Mouse (Mus musculus) embryo, embryonic 10 days (tissue): ENCODE measurements around the gene Podn.
"Not testable (repeated sequence)": the region's sequence is repeated elsewhere in the genome, so short reads cannot be mapped to it uniquely, and the experiment has no call there.

Experiments
- DNase-seq: peaks from one replicate; pipeline ENCODE4 v3.0.0-alpha.2; 2015; ENCODE audit warnings: low spot score

Podn gene

DNA sequence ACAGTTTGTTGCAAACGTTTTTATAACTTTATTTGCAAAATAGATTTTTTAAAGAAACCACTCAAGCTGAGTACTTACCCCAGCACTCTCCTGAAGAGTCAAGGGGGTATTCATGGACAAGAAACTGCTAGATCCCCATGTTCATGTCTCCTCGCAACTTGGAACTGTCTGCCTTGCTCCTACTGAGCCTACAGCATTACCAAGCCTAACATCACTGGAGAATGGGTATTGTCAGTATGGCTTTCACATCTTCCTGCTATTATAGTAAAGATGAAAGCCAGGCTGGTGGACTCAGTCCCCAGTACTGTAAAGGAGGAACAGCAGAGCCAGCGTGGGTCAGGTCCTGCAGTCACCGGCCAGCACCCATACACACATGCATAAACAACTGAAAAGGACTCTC lies at the start of gene Podn:
TSS of gene Podn (minus strand) at position 101 of the 400 bp plus-strand sequence.
- no peak for DNase-seq

DNA sequence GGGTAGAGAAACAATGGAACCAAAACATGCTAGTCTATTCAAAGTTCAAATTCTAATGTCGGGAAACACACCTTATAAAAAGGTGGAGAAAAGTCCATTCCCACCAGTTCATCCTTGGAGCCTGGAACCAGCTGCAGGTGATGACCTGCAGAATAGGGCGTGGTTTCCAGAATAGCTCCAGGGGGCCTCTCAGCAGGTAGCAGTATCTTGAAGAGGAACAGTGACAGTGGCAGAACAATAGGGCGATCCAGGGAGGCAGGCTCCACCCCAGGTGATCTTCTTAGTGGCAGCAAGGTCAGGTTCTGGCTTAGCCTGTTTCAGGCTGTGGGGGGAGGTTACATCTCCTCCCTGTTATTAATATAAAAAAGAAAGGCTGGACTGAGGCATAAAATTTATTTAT lies 49.3 kb upstream of the Podn start:
- not testable (repeated sequence) for DNase-seq

DNA sequence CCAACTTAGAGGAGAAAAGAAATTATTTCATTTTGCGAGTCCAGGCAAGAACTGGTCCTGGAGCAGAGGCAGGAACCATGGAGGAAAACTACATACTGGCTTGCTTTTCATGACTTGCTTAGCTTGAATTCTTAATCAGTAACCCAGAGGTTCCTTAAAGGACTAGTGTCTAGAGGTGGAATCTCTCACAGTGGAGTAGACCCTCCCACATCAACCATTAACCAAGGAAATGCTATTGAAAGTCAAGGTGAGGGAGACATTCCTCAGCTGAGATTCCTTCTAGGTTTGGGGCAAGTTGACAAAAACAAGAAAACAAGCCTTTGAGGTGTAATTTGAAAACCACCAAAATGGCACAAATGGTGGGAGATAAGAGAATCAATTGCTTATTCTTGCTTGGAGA lies 48.6 kb upstream of the Podn start, which contains the start of gene Scp2:
TSS of gene Scp2 (minus strand) at position 119 of the 400 bp plus-strand sequence.
- no peak for DNase-seq

DNA sequence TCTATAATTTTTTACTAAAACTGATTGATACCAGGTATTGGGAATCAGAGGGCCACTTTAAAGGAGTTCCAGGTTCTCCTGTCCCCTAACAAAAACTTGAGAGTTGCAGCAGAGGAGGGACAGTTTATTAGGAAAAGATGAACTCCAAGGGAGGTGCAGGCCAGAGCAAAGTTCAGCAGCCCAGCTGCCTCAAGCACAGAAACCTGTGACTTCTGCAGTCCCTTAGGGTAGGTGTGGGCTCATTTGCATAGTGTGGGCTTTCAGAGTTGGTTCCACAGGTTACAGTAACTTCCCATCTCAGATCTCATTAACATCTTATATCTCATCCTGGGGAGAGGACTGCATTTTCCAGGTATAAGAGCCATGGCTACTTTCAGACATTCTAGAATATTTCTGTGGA lies 47.5 kb upstream of the Podn start:
- no peak for DNase-seq

DNA sequence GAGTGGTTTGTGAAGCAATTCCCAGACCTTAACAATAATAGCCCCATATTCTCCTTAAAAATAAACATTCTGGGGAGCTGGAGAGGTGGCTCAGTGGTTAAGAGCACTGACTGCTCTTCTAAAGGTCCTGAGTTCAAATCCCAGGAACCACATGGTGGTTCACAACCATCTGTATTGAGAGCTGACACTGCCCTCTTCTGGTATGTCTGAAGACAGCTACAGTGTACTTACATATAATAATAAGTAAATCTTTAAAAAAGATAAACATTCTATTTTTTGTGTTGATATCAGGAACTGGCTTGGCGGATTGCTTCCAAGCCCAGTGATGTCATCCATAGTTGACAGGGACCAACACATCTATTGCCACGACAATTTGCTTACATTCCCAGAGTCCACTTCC lies 46.9 kb upstream of the Podn start:
- not testable (repeated sequence) for DNase-seq

DNA sequence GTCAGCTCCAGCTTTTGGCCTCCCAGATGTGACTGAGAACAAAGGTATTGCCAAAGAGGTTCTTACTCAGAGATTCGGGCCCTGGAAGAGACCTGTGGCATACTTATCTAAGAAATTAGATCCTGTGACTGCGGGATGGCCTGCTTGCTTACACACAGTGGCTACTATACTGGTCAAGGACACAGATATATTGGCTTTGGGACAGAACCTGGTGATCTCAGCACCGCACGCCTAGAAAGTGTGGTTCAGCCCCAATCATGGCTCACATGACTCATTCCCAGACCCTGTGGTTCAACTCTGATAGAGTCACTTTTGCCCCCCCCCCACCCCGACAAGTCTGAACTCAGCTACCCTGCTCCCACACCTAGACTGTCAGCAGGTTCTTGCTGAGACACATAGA lies 40.7 kb upstream of the Podn start:
- DNase-seq = no peak

DNA sequence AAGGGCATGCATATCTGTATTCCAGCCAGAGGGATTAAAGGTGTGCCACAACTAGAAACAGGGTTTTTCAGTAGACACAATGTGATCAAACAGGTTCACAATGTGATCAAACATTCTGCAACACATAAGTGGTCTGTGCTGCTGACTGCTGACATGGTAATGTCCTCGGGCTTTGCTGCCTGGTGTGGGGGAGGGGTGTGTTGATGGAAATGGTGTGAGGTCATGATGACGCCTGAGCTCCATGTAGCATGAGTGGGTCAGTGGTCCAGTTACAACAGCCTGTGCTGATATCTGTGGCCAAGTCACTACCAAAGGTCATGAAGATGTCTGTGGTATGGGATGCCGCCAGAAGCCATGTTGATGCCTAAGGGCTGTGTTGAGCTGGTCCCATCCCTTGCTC lies 34.2 kb upstream of the Podn start:
- no peak for DNase-seq

DNA sequence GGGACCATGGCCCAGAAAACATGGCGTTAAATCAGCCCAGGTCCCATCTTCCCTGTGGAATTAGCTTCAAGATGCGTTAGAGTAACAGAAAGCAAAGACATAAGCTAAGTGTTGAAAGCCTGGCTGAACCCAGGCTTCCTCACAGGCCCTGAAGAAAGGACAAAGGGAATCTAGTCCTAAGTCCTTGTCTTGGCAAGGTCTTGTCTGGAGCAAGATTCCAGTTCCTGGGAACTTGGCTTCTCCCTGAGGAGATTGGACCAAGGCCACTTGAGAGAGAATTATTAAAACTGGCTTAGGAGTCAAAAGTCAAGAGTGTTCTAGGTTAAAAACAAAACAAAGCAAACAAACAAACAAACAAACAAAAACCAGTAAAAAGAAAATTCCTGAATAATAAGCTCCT lies 32.1 kb upstream of the Podn start:
- no peak for DNase-seq

DNA sequence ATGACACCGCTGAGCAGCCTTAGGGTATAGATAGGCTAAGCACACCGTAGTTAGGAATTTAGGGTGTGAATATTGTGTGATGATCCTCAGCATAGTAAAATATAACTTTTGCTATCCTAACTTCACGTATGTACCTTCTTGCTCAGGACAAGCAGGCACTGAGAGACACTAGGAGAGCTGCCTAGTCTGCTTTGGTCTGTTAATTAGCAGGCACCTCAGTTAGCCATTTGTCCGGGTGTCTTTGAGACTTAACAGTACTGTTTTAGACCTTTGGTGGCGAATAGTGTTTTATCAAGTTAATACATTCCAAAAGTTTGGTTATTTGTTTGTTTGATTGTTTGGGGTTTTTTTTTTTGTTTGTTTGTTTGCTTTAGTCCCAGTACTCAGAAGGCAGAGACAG lies 31.3 kb upstream of the Podn start:
- DNase-seq = no peak

DNA sequence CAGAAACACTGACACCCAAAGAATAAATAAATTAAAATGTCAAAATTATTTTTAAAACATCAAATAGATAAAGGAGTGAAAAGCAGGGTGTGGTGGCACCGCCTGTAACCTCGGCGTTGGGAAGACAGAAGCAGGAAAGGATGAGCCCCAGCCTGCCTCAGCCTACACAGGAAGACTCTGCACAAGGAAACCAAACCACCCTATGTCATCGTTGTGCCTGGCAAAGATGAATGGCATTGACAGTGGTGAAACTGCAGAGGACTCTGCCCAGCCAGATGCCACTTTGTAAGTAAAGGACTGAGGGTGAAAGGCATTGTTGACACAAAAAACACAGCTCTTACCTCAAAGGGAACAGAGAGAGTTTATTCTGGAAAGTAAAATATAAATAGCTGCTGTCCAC lies 30.0 kb upstream of the Podn start:
- no peak for DNase-seq

DNA sequence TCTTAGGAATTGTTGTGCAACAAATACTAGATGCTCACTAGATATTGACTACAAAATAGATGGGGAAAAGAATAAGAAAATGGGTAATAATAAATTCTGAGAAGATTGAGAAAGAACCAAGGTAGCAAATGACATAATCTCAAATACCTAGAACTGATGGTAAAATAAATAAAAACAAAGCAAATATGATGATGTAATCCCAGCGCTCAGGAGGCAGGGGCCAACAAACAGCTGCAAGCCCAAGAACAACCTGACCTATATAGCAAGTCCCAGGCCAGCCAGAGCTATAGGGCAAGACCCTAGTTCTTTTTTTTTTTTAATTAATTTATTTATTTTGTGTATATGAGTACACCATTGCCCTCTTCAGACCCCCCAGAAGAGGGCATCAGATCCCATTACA lies 27.9 kb upstream of the Podn start:
- DNase-seq = no peak

DNA sequence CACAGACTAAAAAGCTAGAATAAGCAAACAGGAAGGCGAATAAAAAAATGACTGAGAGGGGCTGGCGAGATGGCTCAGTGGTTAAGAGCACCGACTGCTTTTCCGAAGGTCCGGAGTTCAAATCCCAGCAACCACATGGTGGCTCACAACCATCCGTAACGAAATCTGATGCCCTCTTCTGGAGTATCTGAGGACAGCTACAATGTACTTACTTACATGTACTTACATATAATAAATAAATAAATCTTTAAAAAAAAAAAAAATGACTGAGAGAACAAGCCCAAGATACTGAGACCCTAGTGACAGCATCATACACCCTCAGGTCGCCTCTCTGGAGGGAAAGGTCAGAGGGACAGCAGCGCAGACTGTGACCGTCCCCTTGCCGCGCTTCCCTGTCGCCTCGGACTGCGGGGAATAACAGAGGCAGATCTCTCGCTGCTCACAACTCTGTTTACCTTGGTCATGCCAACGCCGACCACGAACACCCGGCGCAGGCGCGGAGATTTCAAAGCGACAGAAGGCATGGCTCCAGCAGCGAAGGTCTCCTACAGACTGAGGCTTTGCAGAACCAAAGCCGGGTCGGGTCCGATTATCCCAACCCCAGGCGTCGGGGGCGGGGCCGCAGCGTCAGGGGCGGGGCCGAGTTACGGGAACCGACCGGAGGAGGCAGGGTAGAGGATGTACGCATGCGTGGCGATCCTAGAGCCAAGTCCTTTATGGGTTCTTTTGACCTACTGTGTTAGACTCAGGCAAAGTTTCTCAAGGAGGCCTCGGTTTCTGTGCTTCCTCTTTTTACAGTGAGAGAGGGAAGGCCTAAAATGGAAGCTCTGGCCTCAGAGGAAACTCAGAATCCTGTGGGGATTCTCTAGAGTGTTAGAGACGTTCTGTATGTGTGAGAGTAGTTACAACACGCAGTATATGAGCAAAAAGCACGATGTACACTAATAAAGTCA lies 22.0 kb upstream of the Podn start:
- DNase-seq = peak; percentile 94

DNA sequence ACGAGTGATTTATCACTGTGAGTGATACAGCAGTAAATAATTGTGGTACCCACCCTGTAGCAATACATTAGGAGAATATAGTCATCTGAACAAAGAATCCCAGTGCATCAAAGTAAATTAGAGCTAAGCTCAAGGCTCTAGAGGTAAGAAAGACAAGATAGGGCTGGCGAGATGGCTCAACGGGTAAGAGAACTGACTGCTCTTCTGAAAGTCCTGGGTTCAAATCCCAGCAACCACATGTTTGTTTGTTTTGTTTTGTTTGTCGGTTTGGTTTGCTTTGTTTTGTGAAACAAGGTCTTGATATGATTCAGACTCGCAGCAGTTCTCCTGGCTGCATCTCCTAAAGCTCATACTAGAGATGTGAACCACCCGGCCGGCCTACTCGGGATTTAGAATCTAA lies 21.2 kb upstream of the Podn start:
- no peak for DNase-seq

DNA sequence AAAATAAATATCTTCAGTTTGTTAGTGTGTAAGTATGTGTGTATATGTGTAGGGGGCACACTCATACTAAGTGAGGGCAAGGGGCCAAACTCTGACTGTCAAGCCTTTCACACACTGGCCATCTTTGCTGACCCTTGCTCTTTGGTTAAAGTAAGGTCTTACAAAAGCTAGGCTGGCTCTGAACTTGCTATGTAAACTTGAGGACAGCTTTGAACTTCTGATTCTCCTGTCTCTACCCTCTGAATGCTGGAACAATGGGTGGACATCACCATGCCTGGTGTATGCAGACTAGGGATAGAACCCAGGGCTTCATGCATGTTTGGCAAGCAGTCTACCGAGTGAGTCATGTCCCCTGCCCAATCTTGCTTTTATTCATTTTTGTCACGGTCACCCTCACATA lies 20.2 kb upstream of the Podn start:
- DNase-seq = no peak

DNA sequence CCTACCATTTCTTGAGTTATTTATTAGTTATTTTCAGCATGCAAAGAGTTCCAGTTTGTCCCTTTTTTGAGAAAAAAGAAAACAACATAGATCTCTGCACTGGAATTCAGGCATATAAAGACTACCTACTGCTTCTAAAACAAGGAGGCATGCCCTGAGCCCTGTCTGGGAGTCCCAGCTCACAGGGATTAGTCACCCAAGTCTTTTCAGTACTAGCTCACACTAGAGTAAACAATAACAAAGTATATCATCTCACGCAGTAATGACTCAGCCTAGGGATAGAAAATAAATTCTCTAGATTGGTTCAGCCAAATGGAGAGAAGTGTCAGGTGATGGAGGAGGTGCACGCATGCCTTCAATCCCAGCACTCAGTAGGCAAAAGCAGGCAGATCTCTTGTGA lies 14.5 kb upstream of the Podn start:
- DNase-seq = no peak

DNA sequence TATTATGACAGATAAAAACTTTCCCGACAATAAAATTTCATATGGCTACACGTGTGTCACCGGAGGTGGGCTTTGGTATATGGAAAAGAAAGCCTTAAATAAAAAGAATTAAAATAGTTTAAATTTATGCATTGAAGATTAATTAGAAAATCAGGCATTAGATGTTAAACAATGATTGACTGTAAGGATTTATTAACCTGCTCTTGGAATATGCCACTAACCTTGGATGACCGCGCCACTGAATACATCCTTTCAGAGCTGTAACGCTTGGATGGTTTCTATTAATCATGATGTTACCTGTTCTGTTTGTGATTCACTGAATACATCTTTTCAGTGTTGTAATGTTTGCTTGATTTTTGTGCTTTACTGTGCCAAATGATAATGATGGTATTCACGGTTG lies 13.5 kb upstream of the Podn start:
- DNase-seq = no peak

DNA sequence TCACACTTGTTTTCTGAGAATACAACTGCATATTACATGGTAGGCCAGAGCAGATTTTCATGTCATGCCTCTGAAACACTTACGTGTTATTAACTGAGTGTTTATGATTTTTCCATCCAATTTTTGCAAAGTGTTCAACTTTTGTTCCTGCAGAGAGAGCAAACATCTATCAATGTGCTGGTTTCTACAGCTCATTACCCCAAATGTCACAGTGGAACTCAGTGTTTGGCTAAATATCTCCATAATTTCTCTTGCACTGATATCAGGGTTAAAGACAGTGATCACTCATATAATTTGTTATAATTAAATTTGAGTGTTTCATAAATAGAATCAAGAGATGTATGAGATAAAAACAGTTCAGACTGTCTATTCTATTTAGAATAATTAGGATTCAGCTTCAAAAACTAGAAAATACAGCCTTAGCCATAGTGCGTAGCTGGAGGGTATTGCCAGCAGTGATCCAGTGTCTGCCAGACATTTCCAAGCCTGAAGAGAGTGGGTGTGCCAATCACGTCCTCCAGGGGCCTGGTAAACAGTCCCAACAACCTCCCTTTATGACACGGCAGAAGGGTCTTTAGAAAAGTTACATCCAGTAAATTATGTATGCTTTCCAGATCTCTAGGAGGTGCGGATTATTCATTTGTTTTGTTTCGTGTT lies 3.4 kb downstream of the Podn start:
- no peak for DNase-seq

DNA sequence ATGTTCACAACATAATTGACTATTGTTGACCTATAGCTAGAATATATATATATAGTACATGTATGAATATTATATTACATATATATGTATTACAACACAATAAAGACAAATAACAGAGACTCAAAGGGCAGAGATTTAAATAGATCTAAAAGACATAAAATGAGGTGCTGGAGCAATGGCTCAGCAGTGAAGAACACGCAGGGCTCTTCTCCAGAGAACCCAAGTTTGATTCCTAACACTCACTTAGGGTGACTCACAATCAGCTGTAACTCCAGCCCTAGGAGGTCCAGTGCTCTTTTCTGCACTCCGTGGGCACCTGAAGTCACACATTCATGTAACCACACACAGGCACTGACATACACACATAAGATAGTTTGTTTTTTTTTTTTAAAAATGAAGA lies 12.3 kb downstream of the Podn start:
- DNase-seq = no peak

DNA sequence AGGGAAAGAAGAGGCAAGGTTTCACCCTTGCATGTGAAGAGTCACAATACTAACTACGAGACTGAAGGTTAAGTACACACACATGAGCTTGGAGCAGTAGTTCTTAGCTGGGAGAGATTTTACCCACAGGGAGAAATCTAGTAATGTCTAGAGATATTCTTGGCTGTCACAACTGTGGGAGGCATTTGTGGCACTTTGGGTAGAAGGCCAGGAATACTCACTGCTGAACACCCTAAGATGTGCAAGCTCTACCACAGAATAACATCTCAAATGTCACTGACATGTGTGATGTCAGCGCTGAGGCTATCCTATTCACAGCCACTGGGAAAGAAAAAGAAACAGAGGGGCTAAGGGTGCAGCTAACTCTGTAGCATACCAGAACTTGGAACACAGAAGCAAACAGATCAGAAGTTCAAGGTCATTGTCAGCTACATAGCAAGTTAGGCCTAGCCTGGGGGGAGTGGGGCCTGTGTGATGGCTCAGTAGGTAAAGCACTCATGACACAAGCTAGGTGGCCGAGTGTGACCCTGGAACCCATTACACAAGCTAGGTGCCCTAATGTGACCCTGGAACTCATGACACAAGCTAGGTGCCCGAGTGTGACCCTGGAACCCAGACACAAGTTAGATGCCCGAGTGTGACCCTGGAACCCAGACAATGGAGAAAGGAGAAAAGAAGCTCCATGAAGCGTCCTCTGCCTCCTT lies 13.1 kb downstream of the Podn start:
- no peak for DNase-seq

DNA sequence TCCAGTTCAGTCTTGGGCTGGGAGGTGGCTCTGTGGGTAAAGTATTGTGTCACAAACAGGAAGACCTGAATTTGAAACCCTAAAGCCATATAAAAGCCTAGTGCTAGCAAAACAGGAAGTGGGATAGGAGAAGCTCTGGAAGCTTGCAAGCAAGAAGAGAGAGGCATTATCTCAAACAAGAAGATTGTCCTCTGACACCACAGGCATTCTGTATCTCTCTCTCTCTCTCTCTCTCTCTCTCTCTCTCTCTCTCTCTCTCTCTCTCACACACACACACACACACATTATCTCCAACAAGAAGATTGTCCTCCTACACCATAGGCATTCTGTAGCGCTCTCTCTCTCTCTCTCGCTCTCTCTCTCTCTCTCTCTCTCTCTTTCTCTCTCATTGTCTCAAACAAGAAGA lies 13.8 kb downstream of the Podn start:
- DNase-seq = no peak

DNA sequence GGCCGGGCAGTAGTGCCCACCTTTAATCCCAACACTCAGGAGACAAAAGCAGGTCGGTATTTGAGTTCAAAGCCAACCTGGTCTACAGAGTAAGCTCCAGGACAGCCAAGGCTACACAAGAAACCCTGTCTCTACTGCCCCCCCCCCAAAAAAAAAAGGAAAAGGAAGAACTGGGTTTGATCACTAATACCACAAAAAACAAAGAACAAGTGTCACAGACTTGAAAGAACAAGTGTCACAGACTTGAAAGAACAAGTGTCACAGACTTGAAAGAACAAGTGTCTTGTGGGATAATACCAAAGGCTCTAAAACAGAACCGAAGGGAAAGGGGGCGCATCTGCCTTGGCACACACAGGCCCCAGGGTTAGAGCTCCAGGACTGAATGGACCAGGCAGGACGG lies 15.4 kb downstream of the Podn start:
- DNase-seq = no peak

DNA sequence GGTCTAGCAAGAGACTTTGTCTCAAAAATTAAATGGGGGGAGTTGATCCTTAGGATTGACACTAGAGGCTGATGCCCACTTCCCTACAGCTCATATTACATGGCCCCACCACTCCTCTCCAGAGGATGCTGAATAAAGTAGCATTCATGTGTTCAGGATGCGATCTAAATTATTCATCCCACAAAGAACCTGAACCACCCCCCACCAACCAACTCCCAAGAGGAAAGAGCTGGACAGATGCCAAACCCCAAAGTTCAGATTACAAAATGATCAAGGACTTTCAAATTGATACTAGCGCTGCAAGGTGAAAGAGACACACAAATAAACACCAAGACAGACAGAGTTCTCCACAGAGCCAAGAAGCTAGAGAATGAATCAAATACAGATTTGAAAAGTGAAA lies 16.5 kb downstream of the Podn start:
- DNase-seq = no peak

DNA sequence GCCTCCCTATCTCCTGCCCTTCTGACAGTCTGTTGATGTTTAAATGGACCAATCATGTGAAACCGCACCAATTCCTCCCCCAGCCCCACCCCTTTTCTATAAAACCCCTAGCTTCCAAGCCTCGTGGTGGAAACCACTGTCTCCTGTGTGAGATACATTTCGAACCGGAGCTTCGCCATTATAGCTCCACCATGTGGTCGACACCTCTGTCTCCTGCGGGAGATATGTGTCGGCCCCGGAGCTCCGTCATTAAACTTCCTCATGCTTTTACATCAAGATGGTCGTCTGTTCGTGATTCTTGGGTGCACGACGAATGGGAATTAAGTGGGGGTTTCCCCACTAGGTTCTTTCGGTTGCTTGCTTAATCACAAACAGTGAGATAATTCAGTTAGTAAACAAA lies 17.1 kb downstream of the Podn start:
- DNase-seq = not testable (repeated sequence)
